Mouse (Mus musculus): Measurements from ENCODE around the gene Wnt3a.
"Not testable (repeated sequence)": the region's sequence is repeated elsewhere in the genome, so short reads cannot be mapped to it uniquely, and the experiment has no call there.

Wnt3a gene

GRCm38 (mm10) chr11:59221604-59222003, 68.9 kb downstream of the Wnt3a start:
- no peak for DNase-seq (ENCODE audit: inconsistent ontology term)

GRCm38 (mm10) chr11:59219064-59219463, 71.5 kb downstream of the Wnt3a start:
- no peak for DNase-seq (ENCODE audit: inconsistent ontology term)

GRCm38 (mm10) chr11:59218389-59218998, 72.1 kb downstream of the Wnt3a start:
- no peak for DNase-seq (ENCODE audit: inconsistent ontology term)

GRCm38 (mm10) chr11:59216955-59217354, 73.6 kb downstream of the Wnt3a start:
- no peak for DNase-seq (ENCODE audit: inconsistent ontology term)

GRCm38 (mm10) chr11:59212892-59213494, 77.6 kb downstream of the Wnt3a start:
- no peak for DNase-seq (ENCODE audit: inconsistent ontology term)

- DNase-seq (ENCODE audit: inconsistent ontology term), result not testable (repeated sequence)
Measured at GRCm38 (mm10) chr11:59212320-59212719, 78.2 kb downstream of the Wnt3a start.

- DNase-seq (ENCODE audit: inconsistent ontology term), result not testable (repeated sequence)
Measured at GRCm38 (mm10) chr11:59211561-59211960, 79.0 kb downstream of the Wnt3a start.

GRCm38 (mm10) chr11:59210020-59210419, 80.5 kb downstream of the Wnt3a start:
- DNase-seq (ENCODE audit: inconsistent ontology term), result no peak

- no peak for DNase-seq (ENCODE audit: inconsistent ontology term)
Measured at GRCm38 (mm10) chr11:59209580-59209979, 81.0 kb downstream of the Wnt3a start.

GRCm38 (mm10) chr11:59209003-59209441, 81.5 kb downstream of the Wnt3a start:
- peak; percentile 82 for DNase-seq (ENCODE audit: inconsistent ontology term)

- DNase-seq (ENCODE audit: inconsistent ontology term), result peak; percentile 97
Measured at GRCm38 (mm10) chr11:59208153-59208831, 82.3 kb downstream of the Wnt3a start, which contains the start of gene 2310033P09Rik. Gene 2310033P09Rik, plus strand, starts transcription at chr11:59208321.

- peak; percentile 98 for DNase-seq (ENCODE audit: inconsistent ontology term)
Measured at GRCm38 (mm10) chr11:59202081-59202995, 88.2 kb downstream of the Wnt3a start, which contains the start of gene Mrpl55. Gene Mrpl55, plus strand, starts transcription at chr11:59202486.

- DNase-seq (ENCODE audit: inconsistent ontology term), result no peak
Measured at GRCm38 (mm10) chr11:59201216-59202002, 89.1 kb downstream of the Wnt3a start.

Measured in Muller cell, postnatal 12 days (primary cell).